Mouse (Mus musculus): ENCODE measurements around the gene Psmb11. TPM values are rescaled to one million over a fixed set of nuclear protein-coding genes. Genes with fewer than 3 reads are reported as not detected.

The Psmb11 gene
- polyA plus RNA-seq, 1 experiment from 2014 or later: not detected

DNA sequence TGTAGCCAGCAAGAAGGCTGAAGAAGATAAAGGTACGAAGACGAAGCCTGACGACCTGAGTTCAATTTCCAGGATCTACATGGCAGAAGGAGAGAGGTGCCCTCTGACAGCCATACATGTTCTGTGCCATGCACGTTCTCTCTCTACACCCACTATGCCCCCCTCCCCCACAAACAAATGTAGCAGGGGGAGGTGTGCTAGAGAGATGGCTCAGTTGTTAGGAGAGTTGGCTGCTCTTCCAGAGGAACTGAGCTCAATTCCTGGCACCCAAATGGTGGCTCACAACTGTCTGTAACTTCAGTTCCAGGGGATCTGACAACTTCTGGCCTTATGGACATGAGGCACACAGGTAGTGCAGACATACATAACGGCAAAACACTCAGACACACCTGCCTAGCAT, 55.1 kb downstream of the Psmb11 start:
- Histone ChIP-seq H3K27me3 (replicated peaks) (no peaks in the 10 kb centered on the region), H3K36me3 (peaks cover 64% of the 10 kb centered on the region), H3K4me1 (no peaks in the 10 kb centered on the region), H3K4me3 (no peak overlapping the region), H3K4me2 (replicated peaks) (no peak overlapping the region), H3K9me3 (no peaks in the 10 kb centered on the region), H3K9ac (no peak overlapping the region), H3K27ac (no peak overlapping the region)
- no peak for ATAC-seq (ENCODE audit: low FRiP score, low read depth)
- 90% methylated on average over 5 of the region's 5 CpGs for WGBS

DNA sequence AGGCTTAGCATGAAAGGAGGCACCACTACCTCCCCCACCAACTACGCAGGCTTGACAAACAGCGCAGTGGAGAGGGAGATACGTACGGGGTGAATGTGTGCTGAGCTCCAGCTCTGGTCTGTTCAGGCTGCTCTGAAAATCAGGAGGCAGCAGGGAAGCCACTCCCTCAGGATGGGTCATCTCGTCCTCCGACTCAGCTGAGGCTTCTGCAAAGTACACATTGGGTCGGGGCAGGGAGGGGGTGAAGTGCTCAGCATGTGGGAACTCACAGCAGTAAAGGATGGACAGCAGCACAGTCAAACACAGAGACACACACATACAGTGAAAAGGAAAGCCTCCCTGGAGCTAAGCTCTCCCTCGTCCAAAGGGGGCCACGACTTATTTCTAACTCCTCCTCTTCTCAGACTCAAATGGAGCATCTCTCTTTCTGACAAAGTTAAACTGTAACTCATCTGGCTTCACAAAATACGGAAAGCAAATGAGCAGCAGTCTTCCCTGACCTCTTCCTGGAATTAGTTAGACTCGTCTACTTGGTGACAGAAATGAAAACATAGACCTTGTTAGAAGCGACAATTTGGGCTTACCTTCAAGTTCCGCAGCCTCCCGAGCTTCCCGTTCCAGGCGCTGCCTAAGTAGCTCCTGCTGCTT, 57.5 kb downstream of the Psmb11 start:
- Histone ChIP-seq H3K36me3 (peaks cover 62% of the 10 kb centered on the region), H3K4me2 (replicated peaks) (no peak overlapping the region), H3K27ac (no peak overlapping the region), H3K9ac (no peak overlapping the region), H3K27me3 (replicated peaks) (no peaks in the 10 kb centered on the region), H3K9me3 (no peaks in the 10 kb centered on the region), H3K4me3 (no peak overlapping the region), H3K4me1 (no peaks in the 10 kb centered on the region)
- ATAC-seq (ENCODE audit: low FRiP score, low read depth): no peak
- WGBS: 83% methylated on average over 16 of the region's 16 CpGs

MicroRNA genes within 50 kb of the gene (microRNA counts, 519-probe panel; counts per million panel counts)
- 342 counts per million, percentile 67 among the panel's probes with 10 or more counts for microRNA mmu-miR-686

Small RNAs within 50 kb of the gene (microRNA-seq; reads per million reads assigned to microRNA genes)
- gene Mir686: not detected
- gene Mir6948: not detected

Other genes starting within 250 kb of the Psmb11 start
- 5.6 and 5.7 TPM in 2 replicates for gene Slc7a7, start 203.7 kb upstream of the Psmb11 start, polyA plus RNA-seq (2016; fragmentation: Nextera tagmentation; extraction: Ambion mirVana)
- 250 and 276 TPM in 2 replicates for gene Mrpl52, start 194.5 kb upstream of the Psmb11 start, polyA plus RNA-seq (2016; fragmentation: Nextera tagmentation; extraction: Ambion mirVana)
- gene Mmp14, start 189.8 kb upstream of the Psmb11 start, polyA plus RNA-seq (2016; fragmentation: Nextera tagmentation; extraction: Ambion mirVana): 79.5 and 81.0 TPM in 2 replicates
- gene Lrp10, start 157.3 kb upstream of the Psmb11 start, polyA plus RNA-seq (2016; fragmentation: Nextera tagmentation; extraction: Ambion mirVana): 34.9 and 37.5 TPM in 2 replicates
- 40.0 and 41.4 TPM in 2 replicates for gene Rem2, start 145.3 kb upstream of the Psmb11 start, polyA plus RNA-seq (2016; fragmentation: Nextera tagmentation; extraction: Ambion mirVana)
- 102 and 105 TPM in 2 replicates for gene Prmt5, start 103.9 kb upstream of the Psmb11 start, polyA plus RNA-seq (2016; fragmentation: Nextera tagmentation; extraction: Ambion mirVana)
- gene Haus4, start 66.8 kb upstream of the Psmb11 start, polyA plus RNA-seq (2016; fragmentation: Nextera tagmentation; extraction: Ambion mirVana): 32.1 and 37.9 TPM in 2 replicates
- 32.9 and 36.6 TPM in 2 replicates for gene Ajuba, start 43.9 kb upstream of the Psmb11 start, polyA plus RNA-seq (2016; fragmentation: Nextera tagmentation; extraction: Ambion mirVana)
- 8.4 and 8.6 TPM in 2 replicates for gene 4931414P19Rik, start 15.4 kb upstream of the Psmb11 start, polyA plus RNA-seq (2016; fragmentation: Nextera tagmentation; extraction: Ambion mirVana)
- 404 and 429 TPM in 2 replicates for gene Psmb5, start 3.4 kb upstream of the Psmb11 start, polyA plus RNA-seq (2016; fragmentation: Nextera tagmentation; extraction: Ambion mirVana)
- gene Gm17606, start 19.5 kb downstream of the Psmb11 start, polyA plus RNA-seq (2016; fragmentation: Nextera tagmentation; extraction: Ambion mirVana): not detected in 2 replicates
- 9.5 and 10.0 TPM in 2 replicates for gene Cdh24, start 19.9 kb downstream of the Psmb11 start, polyA plus RNA-seq (2016; fragmentation: Nextera tagmentation; extraction: Ambion mirVana)
- gene 1700123O20Rik, start 64.8 kb downstream of the Psmb11 start, polyA plus RNA-seq (2016; fragmentation: Nextera tagmentation; extraction: Ambion mirVana): 92.0 and 93.3 TPM in 2 replicates
- 140 and 167 TPM in 2 replicates for gene Acin1, start 65.5 kb downstream of the Psmb11 start, polyA plus RNA-seq (2016; fragmentation: Nextera tagmentation; extraction: Ambion mirVana)
- 0.10 and 0.17 TPM in 2 replicates for gene Gm29776, start 77.4 kb downstream of the Psmb11 start, polyA plus RNA-seq (2016; fragmentation: Nextera tagmentation; extraction: Ambion mirVana)
- 0.15 TPM in 1 of 2 replicates, not detected in the other for gene Cebpe, start 90.7 kb downstream of the Psmb11 start, polyA plus RNA-seq (2016; fragmentation: Nextera tagmentation; extraction: Ambion mirVana)
- gene Slc7a8, start 160.5 kb downstream of the Psmb11 start, polyA plus RNA-seq (2016; fragmentation: Nextera tagmentation; extraction: Ambion mirVana): 3.1 and 3.7 TPM in 2 replicates
- gene Rnf212b, start 192.7 kb downstream of the Psmb11 start, polyA plus RNA-seq (2016; fragmentation: Nextera tagmentation; extraction: Ambion mirVana): not detected in 2 replicates
- 15.7 and 16.6 TPM in 2 replicates for gene Homez, start 249.5 kb downstream of the Psmb11 start, polyA plus RNA-seq (2016; fragmentation: Nextera tagmentation; extraction: Ambion mirVana)

Measured in neural tube, embryonic 12.5 days (tissue).